Mouse (Mus musculus) limb, embryonic 14.5 days (tissue): ENCODE results near the gene Tfam. TPM values are rescaled to one million over a fixed set of nuclear protein-coding genes. Genes with fewer than 3 reads are reported as not detected.
A peak's percentile ranks its signal among the peaks of the same experiment; 100 is the strongest.

Experiments used
- ATAC-seq: fragments of 200-750 bp; cut with Nextera tagmentation; 2 replicates; pipeline ENCODE4 v1.8.0; 2017; ENCODE audit warnings: low read depth, moderate number of reproducible peaks, moderate TSS enrichment; ENCODE audit not compliant: low FRiP score
- DNase-seq: peaks from one replicate; pipeline ENCODE4 v3.0.0-alpha.2; 2015; ENCODE audit warnings: low spot score
- H3K27ac ChIP-seq: fragments of 300-500 bp; sonication (generic); replicated peaks from 2 replicates; pipeline ENCODE4 v1.5.1; 2014; ENCODE audit warnings: low read depth, mild to moderate bottlenecking, low read length, moderate library complexity, mixed read lengths
- H3K27me3 ChIP-seq: fragments of 300-500 bp; sonication (generic); 2 replicates; pipeline ENCODE4 v1.6.1; 2014; ENCODE audit warnings: low read length, mixed read lengths; ENCODE audit not compliant: control insufficient read depth, insufficient read depth
- H3K36me3 ChIP-seq: fragments of 300-500 bp; sonication (generic); 2 replicates; pipeline ENCODE4 v1.6.1; 2014; ENCODE audit warnings: mild to moderate bottlenecking, low read length, moderate library complexity, mixed read lengths; ENCODE audit not compliant: control insufficient read depth, insufficient read depth
- H3K4me1 ChIP-seq: fragments of 300-500 bp; sonication (generic); 2 replicates; pipeline ENCODE4 v1.6.1; 2014; ENCODE audit warnings: antibody characterized with exemption, low read length, mixed read lengths; ENCODE audit not compliant: control insufficient read depth, insufficient read depth
- H3K4me2 ChIP-seq: fragments of 300-500 bp; sonication (generic); replicated peaks from 2 replicates; pipeline ENCODE4 v1.6.1; 2014; ENCODE audit warnings: low read depth, mild to moderate bottlenecking, low read length, moderate library complexity; ENCODE audit not compliant: severe bottlenecking
- H3K4me3 ChIP-seq: fragments of 300-500 bp; sonication (generic); replicated peaks from 2 replicates; pipeline ENCODE4 v1.5.1; 2014; ENCODE audit warnings: low read length
- H3K9ac ChIP-seq: fragments of 300-500 bp; sonication (generic); 2 replicates; pipeline ENCODE4 v1.6.1; 2014; ENCODE audit warnings: mild to moderate bottlenecking, low read depth, low read length, moderate library complexity; ENCODE audit not compliant: severe bottlenecking
- H3K9me3 ChIP-seq: fragments of 300-500 bp; sonication (generic); 2 replicates; pipeline ENCODE4 v1.6.1; 2016; ENCODE audit warnings: low read length; ENCODE audit not compliant: control insufficient read depth
- POLR2A ChIP-seq: fragments of 200-500 bp; IDR thresholded peaks from 2 replicates; pipeline ENCODE4 v1.8.0; 2012; ENCODE audit warnings: inconsistent platforms, mild to moderate bottlenecking, moderate library complexity, borderline replicate concordance; ENCODE audit not compliant: insufficient read depth, insufficient read length; ENCODE audit errors: extremely low read depth
- whole genome bisulfite sequencing: fragments of 180-500 bp; shearing (Covaris S2); extraction: QIAGEN DNeasy Blood & Tissue Kit; methylation state at CpG from one replicate; pipeline ENCODE4 v1.1.7; 2014; 5-methylcytosine and 5-hydroxymethylcytosine counted together
- polyA plus RNA-seq, 2 experiments: library from polyadenylated mRNA; depleted of rRNA in 1 of 2; stranded (reverse) in 1 of 2; unstranded in 1 of 2; fragments of >200 nt; fragmentation: Nextera tagmentation in 1 of 2; extraction: Ambion mirVana in 1 of 2; gene quantifications; 2 replicates each; pipeline versions ENCODE4 v1.2.1 to v1.2.3; 2012 to 2014

The Tfam gene
- polyA plus RNA-seq, 2 experiments, result 28.4 to 58.7 TPM

- Histone ChIP-seq H3K9me3 (no peaks in the 10 kb centered on the region), H3K27ac (no peak overlapping the region), H3K4me2 (no peak overlapping the region), H3K9ac (no peak overlapping the region), H3K4me3 (no peak overlapping the region), H3K27me3 (no peaks in the 10 kb centered on the region), H3K36me3 (no peaks in the 10 kb centered on the region), H3K4me1 (peaks cover 11% of the 10 kb centered on the region)
- WGBS, result 74% methylated on average over 11 of the region's 11 CpGs
- ATAC-seq (no peak), DNase-seq (no peak)
- no peak for TF ChIP-seq POLR2A
Measured at GRCm38 (mm10) chr10:71192886-71193285, 45.2 kb downstream of the Tfam start.

GRCm38 (mm10) chr10:71188681-71189080, 49.4 kb downstream of the Tfam start:
- TF ChIP-seq POLR2A, result no peak
- Histone ChIP-seq H3K27me3 (no peaks in the 10 kb centered on the region), H3K9ac (no peak overlapping the region), H3K27ac (no peak overlapping the region), H3K9me3 (no peaks in the 10 kb centered on the region), H3K4me3 (no peak overlapping the region), H3K36me3 (no peaks in the 10 kb centered on the region), H3K4me2 (no peak overlapping the region), H3K4me1 (no peaks in the 10 kb centered on the region; the same call in 1 of the 2 replicates)
- ATAC-seq (no peak), DNase-seq (no peak)
- 78% methylated on average over 4 of the region's 4 CpGs for WGBS

GRCm38 (mm10) chr10:71185059-71185458, 53.0 kb downstream of the Tfam start:
- no peak for ATAC-seq
- H3K36me3 ChIP-seq, result no peaks in the 10 kb centered on the region
- peaks cover 5% of the 10 kb centered on the region; the same call in 1 of the 2 replicates for H3K4me1 ChIP-seq
- 72% methylated on average over 7 of the region's 7 CpGs for WGBS
- H3K9me3 ChIP-seq, result no peaks in the 10 kb centered on the region
- H3K4me3 ChIP-seq, result no peak overlapping the region
- H3K4me2 ChIP-seq, result no peak overlapping the region
- no peak overlapping the region for H3K9ac ChIP-seq
- TF ChIP-seq POLR2A, result no peak
- no peak overlapping the region for H3K27ac ChIP-seq
- DNase-seq, result no peak
- no peaks in the 10 kb centered on the region for H3K27me3 ChIP-seq

GRCm38 (mm10) chr10:71183339-71184031, 54.6 kb downstream of the Tfam start:
- Histone ChIP-seq H3K27me3 (no peaks in the 10 kb centered on the region), H3K36me3 (no peaks in the 10 kb centered on the region), H3K4me3 (no peak overlapping the region), H3K4me1 (peaks cover 5% of the 10 kb centered on the region; the same call in 1 of the 2 replicates), H3K4me2 (no peak overlapping the region), H3K9ac (no peak overlapping the region), H3K27ac (no peak overlapping the region), H3K9me3 (no peaks in the 10 kb centered on the region)
- TF ChIP-seq POLR2A, result no peak
- WGBS, result 48% methylated on average over 7 of the region's 7 CpGs
- peak; percentile 15 for DNase-seq
- ATAC-seq, result no peak

- WGBS, result 86% methylated on average over 4 of the region's 4 CpGs
- no peak for TF ChIP-seq POLR2A
- no peaks in the 10 kb centered on the region for H3K9me3 ChIP-seq
- H3K36me3 ChIP-seq, result no peaks in the 10 kb centered on the region
- DNase-seq (no peak), ATAC-seq (no peak)
- no peak overlapping the region for H3K4me2 ChIP-seq
- no peaks in the 10 kb centered on the region for H3K27me3 ChIP-seq
- no peak overlapping the region for H3K4me3 ChIP-seq
- H3K4me1 ChIP-seq, result peaks cover 5% of the 10 kb centered on the region; the same call in 1 of the 2 replicates
- no peak overlapping the region for H3K27ac ChIP-seq
- no peak overlapping the region for H3K9ac ChIP-seq
Measured at GRCm38 (mm10) chr10:71181931-71182330, 56.1 kb downstream of the Tfam start.

- Histone ChIP-seq H3K9ac (no peak overlapping the region), H3K9me3 (no peaks in the 10 kb centered on the region), H3K4me3 (no peak overlapping the region), H3K4me1 (peaks cover 5% of the 10 kb centered on the region; the same call in 1 of the 2 replicates), H3K27me3 (no peaks in the 10 kb centered on the region), H3K36me3 (no peaks in the 10 kb centered on the region), H3K27ac (no peak overlapping the region), H3K4me2 (no peak overlapping the region)
- 64% methylated on average over 2 of the region's 2 CpGs for WGBS
- TF ChIP-seq POLR2A, result no peak
- DNase-seq (no peak), ATAC-seq (no peak)
Measured at GRCm38 (mm10) chr10:71181091-71181490, 57.0 kb downstream of the Tfam start.
